Mouse (Mus musculus) intestine, embryonic 16.5 days (tissue): ENCODE results near the gene Mettl23. TPM values are rescaled to one million over a fixed set of nuclear protein-coding genes. Genes with fewer than 3 reads are reported as not detected.
"Not testable (repeated sequence)": the region's sequence is repeated elsewhere in the genome, so short reads cannot be mapped to it uniquely, and the experiment has no call there.

Experiments
- ATAC-seq: fragments of 200-750 bp; cut with Nextera tagmentation; 2 replicates; pipeline ENCODE4 v1.8.0; 2017; ENCODE audit warnings: moderate TSS enrichment, moderate library complexity
- H3K27ac ChIP-seq: fragments of 300-500 bp; sonication (generic); 2 replicates; pipeline ENCODE4 v1.5.1; 2014; ENCODE audit warnings: mild to moderate bottlenecking, low read length
- H3K27me3 ChIP-seq: fragments of 300-500 bp; sonication (generic); replicated peaks from 2 replicates; pipeline ENCODE4 v1.6.1; 2014; ENCODE audit warnings: low read length, control low read depth, mixed read lengths; ENCODE audit not compliant: control insufficient read depth, insufficient read depth
- H3K36me3 ChIP-seq: fragments of 300-500 bp; sonication (generic); 2 replicates; pipeline ENCODE4 v1.6.1; 2014; ENCODE audit warnings: low read length, control low read depth; ENCODE audit not compliant: control insufficient read depth, insufficient read depth
- H3K4me1 ChIP-seq: fragments of 300-500 bp; sonication (generic); 2 replicates; pipeline ENCODE4 v1.6.1; 2014; ENCODE audit warnings: low read length, control low read depth, mixed read lengths; ENCODE audit not compliant: control insufficient read depth, insufficient read depth
- H3K4me2 ChIP-seq: fragments of 300-500 bp; sonication (generic); 2 replicates; pipeline ENCODE4 v1.6.1; 2014; ENCODE audit warnings: low read depth, low read length, control low read depth
- H3K4me3 ChIP-seq: fragments of 300-500 bp; sonication (generic); 2 replicates; pipeline ENCODE4 v1.5.1; 2014; ENCODE audit warnings: mild to moderate bottlenecking, low read length
- H3K9ac ChIP-seq: fragments of 300-500 bp; sonication (generic); 2 replicates; pipeline ENCODE4 v1.6.1; 2014; ENCODE audit warnings: low read depth, low read length
- H3K9me3 ChIP-seq: fragments of 300-500 bp; sonication (generic); 2 replicates; pipeline ENCODE4 v1.6.1; 2016; ENCODE audit warnings: low read length, control low read depth; ENCODE audit not compliant: control insufficient read depth
- WGBS: fragments of 180-500 bp; shearing (Covaris S2); extraction: QIAGEN DNeasy Blood & Tissue Kit; methylation state at CpG from one replicate; pipeline ENCODE4 v1.1.7; 2014; 5-methylcytosine and 5-hydroxymethylcytosine counted together
- polyA plus RNA-seq: library from polyadenylated mRNA; unstranded; fragments of >200 nt; fragmentation: Nextera tagmentation; extraction: Ambion mirVana; gene quantifications from 2 replicates; pipeline ENCODE4 v1.2.1, GENCODE M21; 2015

Mettl23 gene
- polyA plus RNA-seq, 1 experiment from 2014 or later = 65.8 TPM

GRCm38 (mm10) chr11:116884061-116884460 is 41.0 kb downstream of the Mettl23 start:
- Histone ChIP-seq H3K36me3 (no peaks in the 10 kb centered on the region), H3K9ac (no peak overlapping the region), H3K27ac (no peak overlapping the region), H3K4me1 (no peaks in the 10 kb centered on the region), H3K4me3 (no peak overlapping the region), H3K4me2 (no peak overlapping the region), H3K27me3 (no peaks in the 10 kb centered on the region; the same call in 1 of the 2 replicates), H3K9me3 (no peaks in the 10 kb centered on the region)
- no peak for ATAC-seq
- 81% methylated on average over 6 of the region's 6 CpGs for WGBS

GRCm38 (mm10) chr11:116885275-116886151 is 42.4 kb downstream of the Mettl23 start:
- peak overlapping the region; percentile 26 for H3K4me3 ChIP-seq
- H3K4me2 ChIP-seq = peak overlapping the region; percentile 47
- H3K4me1 ChIP-seq = no peaks in the 10 kb centered on the region
- H3K36me3 ChIP-seq = no peaks in the 10 kb centered on the region
- ATAC-seq = peak; percentile 59
- no peaks in the 10 kb centered on the region; the same call in 1 of the 2 replicates for H3K27me3 ChIP-seq
- 4% methylated on average over 27 of the region's 28 CpGs for WGBS
- H3K27ac ChIP-seq = no peak overlapping the region
- H3K9me3 ChIP-seq = no peaks in the 10 kb centered on the region
- peak overlapping the region; percentile 2; the same call in 1 of the 2 replicates for H3K9ac ChIP-seq

GRCm38 (mm10) chr11:116887136-116887535 is 44.1 kb downstream of the Mettl23 start:
- H3K4me3 ChIP-seq = no peak overlapping the region
- H3K4me1 ChIP-seq = no peaks in the 10 kb centered on the region
- H3K27me3 ChIP-seq = no peaks in the 10 kb centered on the region; the same call in 1 of the 2 replicates
- H3K27ac ChIP-seq = no peak overlapping the region
- H3K4me2 ChIP-seq = no peak overlapping the region
- no peak for ATAC-seq
- WGBS = 63% methylated on average over 5 of the region's 5 CpGs
- no peaks in the 10 kb centered on the region for H3K9me3 ChIP-seq
- H3K36me3 ChIP-seq = no peaks in the 10 kb centered on the region
- H3K9ac ChIP-seq = no peak overlapping the region

GRCm38 (mm10) chr11:116893532-116894442 is 50.7 kb downstream of the Mettl23 start:
- 47% methylated on average over 19 of the region's 19 CpGs for WGBS
- Histone ChIP-seq H3K27ac (no peak overlapping the region), H3K36me3 (no peaks in the 10 kb centered on the region), H3K4me3 (no peak overlapping the region), H3K27me3 (no peaks in the 10 kb centered on the region), H3K9me3 (no peaks in the 10 kb centered on the region), H3K9ac (no peak overlapping the region), H3K4me2 (no peak overlapping the region), H3K4me1 (no peaks in the 10 kb centered on the region)
- ATAC-seq = no peak

GRCm38 (mm10) chr11:116895402-116895801 is 52.3 kb downstream of the Mettl23 start:
- Histone ChIP-seq H3K9me3 (no peaks in the 10 kb centered on the region), H3K9ac (no peak overlapping the region), H3K4me3 (no peak overlapping the region), H3K27me3 (no peaks in the 10 kb centered on the region), H3K4me2 (no peak overlapping the region), H3K4me1 (no peaks in the 10 kb centered on the region), H3K27ac (no peak overlapping the region), H3K36me3 (no peaks in the 10 kb centered on the region)
- WGBS = 71% methylated on average over 3 of the region's 3 CpGs
- ATAC-seq = no peak

GRCm38 (mm10) chr11:116899247-116899646 is 56.2 kb downstream of the Mettl23 start:
- H3K27me3 ChIP-seq = no peaks in the 10 kb centered on the region
- 90% methylated on average over 12 of the region's 12 CpGs for WGBS
- no peak overlapping the region for H3K4me3 ChIP-seq
- no peaks in the 10 kb centered on the region for H3K9me3 ChIP-seq
- H3K36me3 ChIP-seq = no peaks in the 10 kb centered on the region
- no peak overlapping the region for H3K9ac ChIP-seq
- no peaks in the 10 kb centered on the region for H3K4me1 ChIP-seq
- no peak for ATAC-seq
- no peak overlapping the region for H3K27ac ChIP-seq
- H3K4me2 ChIP-seq = no peak overlapping the region

- H3K27ac ChIP-seq, ATAC-seq, H3K4me1 ChIP-seq, H3K9me3 ChIP-seq, H3K36me3 ChIP-seq, H3K4me2 ChIP-seq, H3K4me3 ChIP-seq, H3K9ac ChIP-seq: not testable (repeated sequence)
- WGBS = 89% methylated on average over 10 of the region's 10 CpGs
- peaks cover 11% of the 10 kb centered on the region for H3K27me3 ChIP-seq
These were observed 59.5 kb downstream of the Mettl23 start for GRCm38 (mm10) chr11:116902588-116902987.
